Mouse (Mus musculus): Measurements from ENCODE around the gene Mark3. TPM values are rescaled to one million over a fixed set of nuclear protein-coding genes. Genes with fewer than 3 reads are reported as not detected.

The Mark3 gene
- polyA plus RNA-seq, 1 experiment = 89.9 TPM

- Histone ChIP-seq H3K4me1 (ENCODE audit: control insufficient read depth, insufficient read depth, low read length) (peaks cover 10% of the 10 kb centered on the region), H3K4me3 (ENCODE audit: insufficient read depth, low read length) (no peak overlapping the region), H3K27ac (ENCODE audit: insufficient read depth, low read length) (peak overlapping the region; percentile 5)
- TF ChIP-seq POLR2A (IDR thresholded peaks at IDR 0.05; ENCODE audit: low read depth, low read length) (no peak), CTCF (IDR thresholded peaks at IDR 0.05; ENCODE audit: borderline replicate concordance, insufficient read depth, low read length) (no peak)
These were observed 117.1 kb downstream of the Mark3 start for GRCm38 (mm10) chr12:111691346-111691872.

- no peak for TF ChIP-seq POLR2A (IDR thresholded peaks at IDR 0.05; ENCODE audit: low read depth, low read length)
- no peak for TF ChIP-seq CTCF (IDR thresholded peaks at IDR 0.05; ENCODE audit: borderline replicate concordance, insufficient read depth, low read length)
- H3K27ac ChIP-seq (ENCODE audit: insufficient read depth, low read length) = no peak overlapping the region
- no peak overlapping the region for H3K4me3 ChIP-seq (ENCODE audit: insufficient read depth, low read length)
- peaks cover 15% of the 10 kb centered on the region for H3K4me1 ChIP-seq (ENCODE audit: control insufficient read depth, insufficient read depth, low read length)
These were observed 118.6 kb downstream of the Mark3 start for GRCm38 (mm10) chr12:111692899-111693298.

GRCm38 (mm10) chr12:111693341-111694270 lies 119.3 kb downstream of the Mark3 start:
- Histone ChIP-seq H3K4me1 (ENCODE audit: control insufficient read depth, insufficient read depth, low read length) (peaks cover 21% of the 10 kb centered on the region), H3K27ac (ENCODE audit: insufficient read depth, low read length) (no peak overlapping the region), H3K4me3 (ENCODE audit: insufficient read depth, low read length) (no peak overlapping the region)
- TF ChIP-seq CTCF (IDR thresholded peaks at IDR 0.05; ENCODE audit: borderline replicate concordance, insufficient read depth, low read length) (no peak), POLR2A (IDR thresholded peaks at IDR 0.05; ENCODE audit: low read depth, low read length) (no peak)

- Histone ChIP-seq H3K27ac (ENCODE audit: insufficient read depth, low read length) (no peak overlapping the region), H3K4me1 (ENCODE audit: control insufficient read depth, insufficient read depth, low read length) (peaks cover 21% of the 10 kb centered on the region), H3K4me3 (ENCODE audit: insufficient read depth, low read length) (no peak overlapping the region)
- no peak for TF ChIP-seq POLR2A (IDR thresholded peaks at IDR 0.05; ENCODE audit: low read depth, low read length)
- TF ChIP-seq CTCF (IDR thresholded peaks at IDR 0.05; ENCODE audit: borderline replicate concordance, insufficient read depth, low read length) = no peak
These were observed 120.0 kb downstream of the Mark3 start for GRCm38 (mm10) chr12:111694271-111694781.

GRCm38 (mm10) chr12:111694880-111695804 lies 120.8 kb downstream of the Mark3 start:
- Histone ChIP-seq H3K4me3 (ENCODE audit: insufficient read depth, low read length) (no peak overlapping the region), H3K27ac (ENCODE audit: insufficient read depth, low read length) (no peak overlapping the region), H3K4me1 (ENCODE audit: control insufficient read depth, insufficient read depth, low read length) (peaks cover 21% of the 10 kb centered on the region)
- TF ChIP-seq CTCF (IDR thresholded peaks at IDR 0.05; ENCODE audit: borderline replicate concordance, insufficient read depth, low read length) (no peak), POLR2A (IDR thresholded peaks at IDR 0.05; ENCODE audit: low read depth, low read length) (no peak)

GRCm38 (mm10) chr12:111696239-111696638 lies 121.9 kb downstream of the Mark3 start:
- TF ChIP-seq POLR2A (IDR thresholded peaks at IDR 0.05; ENCODE audit: low read depth, low read length) = no peak
- TF ChIP-seq CTCF (IDR thresholded peaks at IDR 0.05; ENCODE audit: borderline replicate concordance, insufficient read depth, low read length) = 0 out of 2 replicates have a peak, but pooled peaks have one; percentile 13
- Histone ChIP-seq H3K4me3 (ENCODE audit: insufficient read depth, low read length) (no peak overlapping the region), H3K4me1 (ENCODE audit: control insufficient read depth, insufficient read depth, low read length) (peaks cover 19% of the 10 kb centered on the region), H3K27ac (ENCODE audit: insufficient read depth, low read length) (no peak overlapping the region)

GRCm38 (mm10) chr12:111697708-111698107 lies 123.4 kb downstream of the Mark3 start:
- H3K4me3 ChIP-seq (ENCODE audit: insufficient read depth, low read length) = no peak overlapping the region
- peaks cover 11% of the 10 kb centered on the region for H3K4me1 ChIP-seq (ENCODE audit: control insufficient read depth, insufficient read depth, low read length)
- TF ChIP-seq CTCF (IDR thresholded peaks at IDR 0.05; ENCODE audit: borderline replicate concordance, insufficient read depth, low read length) (no peak), POLR2A (IDR thresholded peaks at IDR 0.05; ENCODE audit: low read depth, low read length) (no peak)
- peak overlapping the region; percentile 17; the same call in 1 of the 2 replicates for H3K27ac ChIP-seq (ENCODE audit: insufficient read depth, low read length)

GRCm38 (mm10) chr12:111698346-111698913 lies 124.1 kb downstream of the Mark3 start:
- TF ChIP-seq CTCF (IDR thresholded peaks at IDR 0.05; ENCODE audit: borderline replicate concordance, insufficient read depth, low read length) (no peak), POLR2A (IDR thresholded peaks at IDR 0.05; ENCODE audit: low read depth, low read length) (no peak)
- H3K4me1 ChIP-seq (ENCODE audit: control insufficient read depth, insufficient read depth, low read length) = peaks cover 11% of the 10 kb centered on the region
- peak overlapping the region; percentile 17; the same call in 1 of the 2 replicates for H3K27ac ChIP-seq (ENCODE audit: insufficient read depth, low read length)
- no peak overlapping the region for H3K4me3 ChIP-seq (ENCODE audit: insufficient read depth, low read length)

GRCm38 (mm10) chr12:111699542-111699941 lies 125.2 kb downstream of the Mark3 start:
- Histone ChIP-seq H3K4me3 (ENCODE audit: insufficient read depth, low read length) (no peak overlapping the region), H3K27ac (ENCODE audit: insufficient read depth, low read length) (no peak overlapping the region), H3K4me1 (ENCODE audit: control insufficient read depth, insufficient read depth, low read length) (peaks cover 14% of the 10 kb centered on the region)
- TF ChIP-seq POLR2A (IDR thresholded peaks at IDR 0.05; ENCODE audit: low read depth, low read length) = no peak
- TF ChIP-seq CTCF (IDR thresholded peaks at IDR 0.05; ENCODE audit: borderline replicate concordance, insufficient read depth, low read length) = no peak

All from embryonic fibroblast, embryonic 13.5 days (primary cell).